Mouse (Mus musculus) olfactory bulb, adult 2 months (tissue): ENCODE results near the gene Prdx2.

Source experiments
- CTCF ChIP-seq: fragments of 200-500 bp; IDR thresholded peaks from 2 replicates; pipeline ENCODE4 v1.5.1; 2012; ENCODE audit warnings: low read depth, mild to moderate bottlenecking, low read length, moderate library complexity; ENCODE audit not compliant: insufficient read depth
- POLR2A ChIP-seq: fragments of 200-500 bp; IDR thresholded peaks from 2 replicates; pipeline ENCODE4 v1.6.1; 2012; ENCODE audit warnings: mild to moderate bottlenecking, low read depth, low read length, moderate library complexity; ENCODE audit not compliant: insufficient read depth

DNA sequence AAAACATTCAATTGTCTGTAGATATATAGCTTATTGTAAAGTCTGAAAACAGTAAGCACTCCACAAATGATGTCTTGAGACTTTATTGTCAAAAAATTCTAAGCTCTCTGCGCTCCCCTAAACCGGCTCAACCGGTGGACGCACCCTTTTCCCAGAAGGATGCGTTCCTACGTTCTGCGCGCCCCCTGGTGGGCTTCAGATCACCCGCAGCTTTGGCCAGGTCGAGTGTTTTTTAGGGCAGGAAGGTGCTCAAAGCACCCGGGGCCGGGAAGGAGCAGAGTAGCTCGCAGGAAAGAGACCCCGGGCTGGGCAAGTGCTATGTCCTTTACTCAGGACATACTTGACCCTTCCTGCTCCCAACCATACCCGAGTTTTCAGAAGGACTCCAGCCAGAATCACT, 20.4 kb downstream of the Prdx2 start:
- no peak for TF ChIP-seq POLR2A
- peak; percentile 91 for TF ChIP-seq CTCF
